Mouse (Mus musculus) left cerebral cortex, postnatal 14 days (tissue): Measurements from ENCODE around the gene Atpif1. TPM values are rescaled to one million over a fixed set of nuclear protein-coding genes. Genes with fewer than 3 reads are reported as not detected.
A peak's percentile ranks its signal among the peaks of the same experiment; 100 is the strongest.

Source experiments
- DNase-seq, 2 experiments: peaks; one replicate each; pipeline ENCODE4 v3.0.0; 2021 to 2022; ENCODE audit warnings: low spot score in 2 of 2, mixed read lengths in 1 of 2
- intact Hi-C: fragments of 180-260 bp; cut with DNase I; formaldehyde crosslinking; loops from one replicate; pipeline ENCODE4 v1.15.1; 2025
- total RNA-seq, 2 experiments: library from RNA; stranded (reverse); gene quantifications; 2 replicates each; pipeline ENCODE4 v1.2.3; 2021

The Atpif1 gene
- total RNA-seq, 2 experiments from 2014 or later, result 629 to 641 TPM

GRCm38 (mm10) chr4:132530033-132530804 lies 3.2 kb downstream of the Atpif1 start:
- DNase-seq, result no peak
- intact Hi-C loops, result no loop called here

GRCm38 (mm10) chr4:132529344-132529743 lies 4.1 kb downstream of the Atpif1 start:
- intact Hi-C loops, result no loop called here
- DNase-seq, result no peak

- intact Hi-C loops, result no loop called here
- DNase-seq, result no peak
These were observed 5.4 kb downstream of the Atpif1 start for GRCm38 (mm10) chr4:132527917-132528522.

- intact Hi-C loops, result no loop called here
- DNase-seq, result no peak
These were observed 6.8 kb downstream of the Atpif1 start for GRCm38 (mm10) chr4:132526678-132527077.

GRCm38 (mm10) chr4:132524808-132525207 lies 8.7 kb downstream of the Atpif1 start:
- intact Hi-C loops, result no loop called here
- DNase-seq, result no peak

GRCm38 (mm10) chr4:132524321-132524741 lies 9.1 kb downstream of the Atpif1 start:
- intact Hi-C loops, result no loop called here
- no peak for DNase-seq

- intact Hi-C loops, result no loop called here
- no peak for DNase-seq
These were observed 14.3 kb downstream of the Atpif1 start for GRCm38 (mm10) chr4:132519188-132519587.

GRCm38 (mm10) chr4:132518066-132518465 lies 15.4 kb downstream of the Atpif1 start:
- DNase-seq, result no peak
- intact Hi-C loops, result no loop called here

- intact Hi-C loops, result loop anchor here (2.0 kb wide), 1 partner anchor 53 kb away; the partner anchor contains the start of gene Med18
- peak; percentile 93 to 99 for DNase-seq
These were observed 17.9 kb downstream of the Atpif1 start for GRCm38 (mm10) chr4:132515369-132516155.

GRCm38 (mm10) chr4:132514555-132515135 lies 18.8 kb downstream of the Atpif1 start:
- intact Hi-C loops, result loop anchor here (2.0 to 5.0 kb wide), 3 partner anchors 52 to 222 kb away; partner anchors contain the start of genes Med18 and Phactr4
- peak; percentile 71 to 87 for DNase-seq

- intact Hi-C loops, result loop anchor here (2.0 to 5.0 kb wide), 3 partner anchors 51 to 221 kb away; partner anchors contain the start of genes Med18 and Phactr4
- no peak for DNase-seq
These were observed 19.8 kb downstream of the Atpif1 start for GRCm38 (mm10) chr4:132513395-132514273.

GRCm38 (mm10) chr4:132512080-132512479 lies 21.4 kb downstream of the Atpif1 start:
- intact Hi-C loops, result loop anchor here (5.0 kb wide), 2 partner anchors 90 to 220 kb away; partner anchors contain the start of gene Phactr4
- no peak for DNase-seq

- peak; percentile 98 for DNase-seq
- intact Hi-C loops, result loop anchor here (5.0 kb wide), 2 partner anchors 88 to 218 kb away; partner anchors contain the start of gene Phactr4
These were observed 23.1 kb downstream of the Atpif1 start, which contains the start of gene Sesn2 for GRCm38 (mm10) chr4:132510352-132510798. Gene Sesn2 (minus strand): TSS chr4:132510501.

GRCm38 (mm10) chr4:132509621-132510296 lies 23.7 kb downstream of the Atpif1 start:
- intact Hi-C loops, result loop anchor here (5.0 kb wide), 2 partner anchors 87 to 217 kb away; partner anchors contain the start of gene Phactr4
- DNase-seq, result peak; percentile 66 to 72

- intact Hi-C loops, result no loop called here
- no peak for DNase-seq
These were observed 26.2 kb downstream of the Atpif1 start for GRCm38 (mm10) chr4:132507210-132507609.

GRCm38 (mm10) chr4:132506250-132506649 lies 27.2 kb downstream of the Atpif1 start:
- intact Hi-C loops, result no loop called here
- no peak for DNase-seq

- intact Hi-C loops, result no loop called here
These were observed 27.7 kb downstream of the Atpif1 start for GRCm38 (mm10) chr4:132505800-132506199.

More at GRCm38 (mm10) chr4:132505800-132506199, 27.7 kb downstream of the Atpif1 start:
- no peak for DNase-seq
